Mouse (Mus musculus): ENCODE measurements at regions not wholly inside any gene's neighbourhood (a gene's known extent, or its start where the extent isn't known, plus 50 kb on each side); places are given as distances from the start of the nearest gene placed in this dataset.
A peak's percentile ranks its signal among the peaks of the same experiment; 100 is the strongest.

GRCm38 (mm10) chr3:118418981-118419380, 142.9 kb upstream of the Dpyd start:
- intact Hi-C loops (cut with DNase I) = no loop called here
- DNase-seq (ENCODE audit: extremely low spot score in 1 of 2, low spot score in 2 of 2) = no peak

GRCm38 (mm10) chr3:118421701-118422100, 140.2 kb upstream of the Dpyd start:
- DNase-seq (ENCODE audit: extremely low spot score in 1 of 2, low spot score in 2 of 2) = no peak
- intact Hi-C loops (cut with DNase I) = no loop called here

- intact Hi-C loops (cut with DNase I) = loop anchor here (5.0 kb wide), 1 partner anchor 1772 kb away; no protein-coding TSS in a partner anchor
- DNase-seq (ENCODE audit: extremely low spot score in 1 of 2, low spot score in 2 of 2) = peak in 1 of 2 experiments; percentile 76
Measured at GRCm38 (mm10) chr3:118425748-118426147, 136.2 kb upstream of the Dpyd start.

- intact Hi-C loops (cut with DNase I) = loop anchor here (5.0 kb wide), 1 partner anchor 1769 kb away; no protein-coding TSS in a partner anchor
- peak in 1 of 2 experiments; percentile 65 for DNase-seq (ENCODE audit: extremely low spot score in 1 of 2, low spot score in 2 of 2)
Measured at GRCm38 (mm10) chr3:118428523-118428922, 133.4 kb upstream of the Dpyd start.

GRCm38 (mm10) chr3:118429825-118430630, 131.9 kb upstream of the Dpyd start:
- intact Hi-C loops (cut with DNase I) = loop anchor here (5.0 to 10.0 kb wide), 3 partner anchors 453 to 1767 kb away; no protein-coding TSS in a partner anchor
- peak in 1 of 2 experiments; percentile 67 for DNase-seq (ENCODE audit: extremely low spot score in 1 of 2, low spot score in 2 of 2)

- intact Hi-C loops (cut with DNase I) = loop anchor here (5.0 to 10.0 kb wide), 2 partner anchors 453 to 564 kb away; no protein-coding TSS in a partner anchor
Measured at GRCm38 (mm10) chr3:118430631-118430906, 131.4 kb upstream of the Dpyd start.

GRCm38 (mm10) chr3:118431031-118431723, 130.8 kb upstream of the Dpyd start:
- intact Hi-C loops (cut with DNase I) = loop anchor here (5.0 to 10.0 kb wide), 2 partner anchors 454 to 564 kb away; no protein-coding TSS in a partner anchor
- DNase-seq (ENCODE audit: extremely low spot score in 1 of 2, low spot score in 2 of 2) = peak in 1 of 2 experiments; percentile 81

More at GRCm38 (mm10) chr3:118430631-118430906, 131.4 kb upstream of the Dpyd start:
- no peak for DNase-seq (ENCODE audit: extremely low spot score in 1 of 2, low spot score in 2 of 2)

- intact Hi-C loops (cut with DNase I) = loop anchor here (5.0 to 10.0 kb wide), 2 partner anchors 456 to 561 kb away; no protein-coding TSS in a partner anchor
- peak in 1 of 2 experiments; percentile 32 for DNase-seq (ENCODE audit: extremely low spot score in 1 of 2, low spot score in 2 of 2)
Measured at GRCm38 (mm10) chr3:118433441-118434021, 128.4 kb upstream of the Dpyd start.

GRCm38 (mm10) chr3:118434311-118434710, 127.6 kb upstream of the Dpyd start:
- intact Hi-C loops (cut with DNase I) = loop anchor here (5.0 to 10.0 kb wide), 2 partner anchors 457 to 560 kb away; no protein-coding TSS in a partner anchor
- peak in 1 of 2 experiments; percentile 44 for DNase-seq (ENCODE audit: extremely low spot score in 1 of 2, low spot score in 2 of 2)

- no peak for DNase-seq (ENCODE audit: extremely low spot score in 1 of 2, low spot score in 2 of 2)
- intact Hi-C loops (cut with DNase I) = loop anchor here (5.0 to 10.0 kb wide), 2 partner anchors 458 to 560 kb away; no protein-coding TSS in a partner anchor
Measured at GRCm38 (mm10) chr3:118434847-118435246, 127.1 kb upstream of the Dpyd start.

- intact Hi-C loops (cut with DNase I) = loop anchor here (10.0 kb wide), 1 partner anchor 560 kb away; no protein-coding TSS in a partner anchor
Measured at GRCm38 (mm10) chr3:118435248-118435647, 126.7 kb upstream of the Dpyd start.

GRCm38 (mm10) chr3:118443742-118444332, 118.1 kb upstream of the Dpyd start:
- intact Hi-C loops (cut with DNase I) = no loop called here
- DNase-seq (ENCODE audit: extremely low spot score in 1 of 2, low spot score in 2 of 2) = no peak

More at GRCm38 (mm10) chr3:118435248-118435647, 126.7 kb upstream of the Dpyd start:
- DNase-seq (ENCODE audit: extremely low spot score in 1 of 2, low spot score in 2 of 2) = no peak

- intact Hi-C loops (cut with DNase I) = no loop called here
- DNase-seq (ENCODE audit: extremely low spot score in 1 of 2, low spot score in 2 of 2) = no peak
Measured at GRCm38 (mm10) chr3:118445360-118445759, 116.6 kb upstream of the Dpyd start.

- intact Hi-C loops (cut with DNase I) = no loop called here
- no peak for DNase-seq (ENCODE audit: extremely low spot score in 1 of 2, low spot score in 2 of 2)
Measured at GRCm38 (mm10) chr3:118459636-118460035, 102.3 kb upstream of the Dpyd start.

GRCm38 (mm10) chr3:118465611-118466010, 96.3 kb upstream of the Dpyd start:
- intact Hi-C loops (cut with DNase I) = no loop called here

GRCm38 (mm10) chr3:118472215-118472799, 89.6 kb upstream of the Dpyd start:
- no peak for DNase-seq (ENCODE audit: extremely low spot score in 1 of 2, low spot score in 2 of 2)
- intact Hi-C loops (cut with DNase I) = no loop called here

More at GRCm38 (mm10) chr3:118465611-118466010, 96.3 kb upstream of the Dpyd start:
- no peak for DNase-seq (ENCODE audit: extremely low spot score in 1 of 2, low spot score in 2 of 2)

GRCm38 (mm10) chr3:118478065-118478464, 83.9 kb upstream of the Dpyd start:
- no peak for DNase-seq (ENCODE audit: extremely low spot score in 1 of 2, low spot score in 2 of 2)
- intact Hi-C loops (cut with DNase I) = no loop called here

- DNase-seq (ENCODE audit: extremely low spot score in 1 of 2, low spot score in 2 of 2) = no peak
- intact Hi-C loops (cut with DNase I) = no loop called here
Measured at GRCm38 (mm10) chr3:118480515-118481248, 81.2 kb upstream of the Dpyd start.
